Mouse (Mus musculus): Measurements from ENCODE around the gene Lrig2.

The Lrig2 gene

DNA sequence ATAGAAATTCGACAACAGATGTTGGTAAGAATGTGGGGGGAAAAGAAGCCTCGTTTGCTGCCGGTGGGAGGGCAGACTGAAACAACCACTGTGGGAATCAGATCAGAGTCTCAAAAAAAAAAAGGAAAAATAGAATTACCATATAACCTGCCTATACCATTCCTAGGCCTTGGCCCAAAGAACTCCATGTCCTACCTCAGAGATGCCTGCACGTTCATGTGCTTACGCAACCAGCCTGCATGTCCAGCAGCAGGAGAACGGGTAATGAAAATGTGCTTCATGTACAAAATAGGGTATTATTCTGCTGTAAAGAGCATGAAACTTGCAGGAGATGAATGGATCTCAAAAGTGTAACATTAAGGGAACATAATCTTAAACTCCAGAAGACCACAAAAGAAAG lies 79.1 kb downstream of the Lrig2 start:
- WGBS = 68% methylated on average over 6 of the region's 6 CpGs

DNA sequence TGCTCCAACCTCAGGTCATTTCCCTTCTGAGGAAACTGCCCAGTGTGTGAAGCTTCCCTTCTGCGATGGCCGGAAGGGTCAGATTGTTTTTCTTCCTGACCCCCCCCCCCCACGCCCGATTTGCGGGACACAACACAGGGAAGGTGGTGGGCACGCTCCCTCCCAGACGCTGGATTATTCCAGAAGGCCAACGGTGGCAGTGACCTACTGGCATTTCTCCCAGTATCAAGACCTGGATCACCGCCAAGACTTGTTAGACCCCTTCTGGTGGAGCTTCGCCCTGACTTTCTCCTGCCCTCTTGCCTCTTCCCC lies 79.9 kb downstream of the Lrig2 start:
- WGBS = 35% methylated on average over 10 of the region's 10 CpGs

DNA sequence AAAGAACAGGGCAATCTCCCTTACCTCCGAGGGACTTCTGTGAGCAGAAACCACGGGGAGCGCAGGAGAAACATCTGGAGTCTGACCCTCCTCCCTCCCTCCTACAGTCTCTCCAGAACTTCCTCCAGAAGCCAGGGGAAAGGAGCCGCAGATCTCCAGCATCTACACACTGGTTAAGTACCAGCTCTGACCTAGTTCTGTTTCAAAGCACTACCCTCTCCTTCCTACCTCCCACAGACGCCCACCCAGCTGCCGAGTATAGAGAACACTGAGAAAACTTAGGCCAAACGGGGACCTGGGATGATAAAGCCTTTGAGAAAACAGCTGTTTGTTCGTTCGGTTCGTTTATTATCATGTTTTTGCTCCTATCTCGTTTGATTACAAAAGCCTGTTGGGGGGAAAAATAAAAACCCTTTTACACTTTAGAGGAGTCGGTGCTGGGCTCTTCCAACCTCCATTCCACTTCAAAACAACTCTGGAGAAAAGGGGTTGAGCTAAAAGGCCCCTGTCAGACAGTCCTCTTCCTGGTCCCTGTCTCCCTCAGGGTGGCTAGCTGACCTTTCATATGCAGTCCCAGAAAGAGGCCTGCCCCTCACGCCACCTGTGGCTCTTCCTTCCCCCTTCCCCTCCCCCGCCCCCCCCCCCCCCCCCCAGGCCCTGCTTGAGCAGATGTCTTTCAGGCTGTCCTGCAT lies 80.4 kb downstream of the Lrig2 start:
- WGBS = 16% methylated on average over 13 of the region's 14 CpGs

DNA sequence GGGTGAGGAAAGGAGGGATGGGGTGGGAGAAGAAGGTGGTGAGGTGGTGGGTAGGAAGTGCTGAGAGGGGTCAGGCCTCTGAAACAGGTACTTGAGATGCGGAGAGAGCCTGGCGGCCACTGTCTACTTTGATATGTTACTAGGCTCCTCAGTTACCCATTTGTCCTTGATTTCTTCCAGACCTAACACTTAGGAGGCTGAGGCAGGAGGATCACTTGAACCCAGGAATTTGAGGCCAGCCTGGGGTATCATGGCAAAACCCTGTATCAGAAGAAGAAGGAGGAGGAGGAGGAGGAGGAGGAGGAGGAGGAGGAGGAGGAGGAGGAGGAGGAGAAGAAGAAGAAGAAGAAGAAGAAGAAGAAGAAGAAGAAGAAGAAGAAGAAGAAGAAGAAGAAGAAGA lies 84.4 kb downstream of the Lrig2 start:
- WGBS = 100% methylated on average over 2 of the region's 2 CpGs

DNA sequence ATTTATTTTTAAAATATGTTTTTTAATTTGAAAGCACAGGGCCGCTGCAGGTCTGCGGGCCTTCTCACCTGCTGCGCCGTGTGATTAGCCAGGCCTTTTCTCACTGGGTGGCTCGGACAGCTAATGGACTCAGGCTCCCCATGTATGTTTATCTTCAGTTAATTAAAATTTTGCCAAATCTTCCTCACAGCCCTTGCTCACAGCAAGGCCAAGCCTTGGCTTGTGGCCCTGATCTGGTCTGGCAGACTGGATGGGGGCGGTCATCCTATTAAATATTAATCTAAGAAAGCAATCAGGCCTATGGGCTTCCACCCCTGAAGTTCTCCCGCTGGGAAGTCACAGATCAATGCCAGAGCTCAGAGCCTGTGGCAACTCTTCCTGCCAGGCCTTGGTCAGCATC lies 87.4 kb downstream of the Lrig2 start:
- 89% methylated on average over 7 of the region's 7 CpGs for WGBS

DNA sequence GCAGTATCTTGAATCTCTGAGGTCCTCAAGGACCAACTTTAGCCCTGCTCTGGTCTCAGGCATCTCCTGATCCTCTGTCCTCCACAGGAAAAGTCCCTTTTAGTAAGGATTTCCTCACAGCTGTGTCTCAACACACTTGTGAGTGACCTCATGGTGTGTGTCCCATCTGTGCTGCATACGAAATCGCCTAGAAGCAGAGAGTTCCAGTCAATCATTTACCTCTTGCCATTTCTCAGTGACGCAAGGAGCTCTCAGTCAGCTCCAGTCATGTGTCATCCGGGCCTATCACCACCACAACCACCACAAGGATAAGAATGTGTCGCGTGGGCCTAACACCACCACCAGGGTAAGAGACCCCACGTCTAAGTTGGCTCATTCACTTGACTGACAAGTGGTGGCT lies 90.8 kb downstream of the Lrig2 start:
- 89% methylated on average over 7 of the region's 7 CpGs for WGBS

DNA sequence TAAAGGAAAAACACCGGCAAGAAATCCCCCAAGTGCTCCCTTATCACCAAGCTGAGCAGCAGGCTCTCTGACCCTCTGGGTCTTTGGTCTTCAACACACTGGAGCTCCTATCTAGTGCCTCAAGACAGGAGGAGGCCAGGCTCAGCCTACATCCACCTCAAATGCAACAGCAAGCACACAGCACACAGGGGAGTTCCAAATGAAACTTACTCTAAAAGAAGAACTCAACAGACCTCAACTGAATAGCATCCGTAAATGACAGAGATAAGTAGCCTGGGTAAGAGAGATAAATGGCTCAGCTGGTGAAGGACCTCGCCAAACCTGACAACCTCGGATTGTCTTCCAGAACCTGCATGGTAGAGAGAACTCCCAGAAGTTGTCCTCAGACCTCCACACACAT lies 91.7 kb downstream of the Lrig2 start:
- 92% methylated on average over 4 of the region's 4 CpGs for WGBS

DNA sequence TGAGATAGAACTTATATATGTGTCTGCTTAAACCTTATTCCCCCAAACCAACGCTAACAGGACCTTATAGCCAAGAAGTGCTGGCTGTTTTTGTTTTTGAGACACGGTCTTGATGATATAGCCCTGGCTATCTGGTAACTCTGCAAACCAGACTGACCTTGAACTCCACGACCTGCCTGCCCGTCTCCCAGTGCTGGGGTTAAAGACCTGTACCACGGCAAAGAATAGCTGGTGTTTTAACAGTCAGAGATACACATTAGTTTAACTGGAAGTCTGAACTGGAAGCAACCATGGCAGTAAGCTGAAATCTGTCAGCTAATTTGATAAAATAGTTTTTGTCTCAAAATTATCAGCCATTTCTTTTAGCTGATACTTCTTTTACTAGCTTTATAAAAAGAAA lies 94.9 kb downstream of the Lrig2 start:
- WGBS = 86% methylated on average over 5 of the region's 5 CpGs

DNA sequence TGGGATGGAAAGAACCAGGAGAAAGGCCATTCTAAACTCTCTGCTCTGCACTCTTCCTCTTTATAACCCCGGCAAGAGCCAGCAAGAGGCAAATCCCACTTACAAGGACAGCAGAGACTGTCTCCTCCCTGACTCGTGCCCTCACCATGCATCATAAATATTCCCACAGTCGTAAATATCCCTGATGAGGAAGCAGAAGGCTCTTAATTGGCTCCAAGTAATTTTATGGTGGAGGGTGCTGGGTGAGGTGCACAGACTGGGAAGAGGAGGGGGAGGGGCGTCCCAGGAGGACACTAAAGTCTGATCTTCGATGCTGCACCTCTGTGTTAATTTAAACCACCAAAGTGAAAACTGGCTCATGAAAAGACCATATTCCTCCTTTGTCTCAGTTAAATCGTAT lies 99.2 kb downstream of the Lrig2 start:
- 91% methylated on average over 6 of the region's 6 CpGs for WGBS

DNA sequence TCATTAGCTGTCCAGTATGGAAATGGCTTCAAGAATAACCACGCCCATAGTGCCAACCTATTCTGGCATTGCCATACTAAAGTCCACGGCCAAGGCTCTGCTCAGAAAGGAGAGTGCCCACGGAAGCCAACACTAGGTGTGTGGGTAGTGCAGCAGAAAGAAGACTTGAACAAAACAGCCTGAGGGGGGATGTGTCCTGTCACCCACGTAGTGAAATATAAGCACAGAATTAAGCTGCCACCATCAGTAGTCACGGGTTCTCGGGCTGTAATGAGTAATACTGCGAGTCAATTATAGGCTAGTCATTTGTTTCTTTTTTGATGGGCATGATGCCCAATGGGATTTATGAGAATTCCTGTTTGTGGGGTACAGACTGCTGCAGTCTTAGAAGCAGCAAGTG lies 104.2 kb downstream of the Lrig2 start:
- 46% methylated on average over 7 of the region's 7 CpGs for WGBS

DNA sequence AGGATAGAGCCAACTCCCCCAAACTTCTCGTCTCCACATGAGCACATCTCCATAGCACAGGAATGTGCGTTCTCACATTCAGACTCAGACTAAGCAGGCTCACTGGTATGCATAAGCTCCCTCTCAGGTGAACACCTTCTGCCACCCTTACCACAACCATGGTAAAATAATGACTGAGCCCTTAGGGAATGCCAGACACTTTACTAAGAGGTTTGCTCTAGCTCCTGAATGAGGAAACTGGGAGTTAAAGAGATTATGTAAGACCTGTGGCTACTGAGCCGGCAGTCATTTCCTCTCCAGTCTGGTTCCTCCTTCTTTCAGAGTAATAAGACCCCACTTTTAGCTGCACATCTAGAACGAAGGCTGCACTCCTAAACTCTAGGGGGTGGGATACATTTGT lies 108.1 kb downstream of the Lrig2 start:
- WGBS = 86% methylated on average over 4 of the region's 4 CpGs

DNA sequence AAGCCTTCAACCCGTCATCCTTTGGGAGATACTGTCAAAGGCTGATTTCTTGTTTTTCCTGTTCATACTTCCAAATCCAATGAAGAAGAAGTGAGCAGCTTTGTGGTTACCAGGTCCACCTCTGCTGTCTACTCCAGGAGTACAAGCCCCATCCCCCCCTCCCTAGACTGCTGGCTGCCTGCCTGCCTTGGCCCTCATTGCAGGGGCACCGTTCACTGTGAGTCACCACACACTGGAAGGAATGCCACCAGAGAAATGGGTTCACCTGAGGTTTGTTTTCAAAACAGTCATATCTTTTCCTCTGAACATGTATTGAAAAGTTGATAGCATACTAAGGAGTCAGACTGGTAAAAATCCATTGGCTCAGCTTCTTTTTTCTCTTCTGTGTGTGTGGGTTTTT lies 110.5 kb downstream of the Lrig2 start:
- 70% methylated on average over 2 of the region's 2 CpGs for WGBS

DNA sequence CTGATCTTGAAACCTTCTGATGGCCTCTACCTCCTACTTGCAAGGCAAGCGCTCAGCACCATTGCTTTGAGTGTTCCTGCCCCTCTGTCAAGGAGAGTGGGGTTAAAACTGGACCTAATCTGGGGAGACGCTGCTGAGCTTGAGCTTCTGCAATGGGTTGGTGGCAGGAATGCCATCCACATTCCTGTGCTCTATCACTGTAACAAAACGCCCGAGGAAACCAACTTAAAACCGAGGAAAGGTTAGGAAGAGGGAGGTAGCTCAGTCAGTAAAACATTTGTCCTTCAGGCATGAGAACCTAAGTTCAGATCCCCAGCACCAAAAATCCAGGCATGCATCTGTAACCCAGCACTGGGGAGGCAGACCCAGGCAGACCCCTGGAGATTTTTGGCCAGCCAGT lies 111.6 kb downstream of the Lrig2 start:
- WGBS = 99% methylated on average over 5 of the region's 5 CpGs

DNA sequence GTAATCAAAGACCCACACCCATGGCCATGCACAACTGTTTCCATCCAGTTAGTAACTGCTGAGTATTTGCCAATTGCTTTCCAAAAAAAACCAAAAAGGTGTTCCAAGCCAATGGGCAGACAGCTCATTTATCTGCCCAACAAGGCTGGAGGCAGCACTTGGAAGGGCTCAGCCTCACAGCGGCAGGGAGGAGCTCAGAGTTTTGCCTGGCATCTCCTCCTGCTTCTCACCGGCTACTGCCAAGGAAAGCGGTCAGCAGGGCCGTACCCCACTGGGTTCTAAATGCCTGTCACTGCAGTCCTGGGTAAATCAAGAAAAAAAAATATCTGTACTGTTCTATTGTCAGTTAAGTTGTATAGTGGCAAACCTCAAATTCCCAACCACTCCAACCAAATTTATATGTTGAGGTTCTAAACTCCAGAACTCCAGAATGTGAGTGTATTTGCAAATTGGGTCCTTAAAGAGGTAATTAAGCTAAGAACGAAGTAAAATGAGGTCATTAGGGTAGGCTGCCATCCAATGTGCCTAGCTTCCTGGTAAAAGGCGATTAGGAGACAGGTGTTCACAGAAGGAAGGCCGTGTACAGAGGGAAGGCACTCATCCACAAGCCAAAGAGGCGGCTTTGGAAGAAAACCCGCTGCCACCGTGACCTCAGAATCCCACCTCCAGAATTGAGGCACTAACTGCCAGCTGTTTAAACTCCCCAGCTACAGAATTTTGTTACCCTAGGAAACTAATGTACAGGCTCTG lies 112.2 kb downstream of the Lrig2 start:
- WGBS = 71% methylated on average over 10 of the region's 10 CpGs

DNA sequence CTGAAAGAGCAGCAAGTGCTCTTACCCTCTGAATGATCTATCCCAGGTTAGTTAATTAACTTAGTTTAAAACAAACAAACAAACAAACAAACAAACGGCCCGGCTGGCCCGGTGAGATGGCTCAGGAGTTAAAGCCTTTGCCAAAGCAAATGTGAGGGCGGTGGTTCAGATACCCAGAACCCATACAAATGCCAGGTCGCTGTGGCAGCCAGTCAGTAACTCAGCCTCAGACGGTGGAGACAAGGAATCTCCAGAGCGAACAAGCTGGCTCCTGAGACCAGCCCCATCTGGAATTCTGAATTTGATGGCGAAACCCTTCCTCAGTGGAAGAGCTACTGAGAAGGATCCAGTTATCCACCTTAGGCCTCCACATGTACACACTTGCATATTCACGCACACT lies 114.4 kb downstream of the Lrig2 start:
- 78% methylated on average over 9 of the region's 9 CpGs for whole genome bisulfite sequencing

DNA sequence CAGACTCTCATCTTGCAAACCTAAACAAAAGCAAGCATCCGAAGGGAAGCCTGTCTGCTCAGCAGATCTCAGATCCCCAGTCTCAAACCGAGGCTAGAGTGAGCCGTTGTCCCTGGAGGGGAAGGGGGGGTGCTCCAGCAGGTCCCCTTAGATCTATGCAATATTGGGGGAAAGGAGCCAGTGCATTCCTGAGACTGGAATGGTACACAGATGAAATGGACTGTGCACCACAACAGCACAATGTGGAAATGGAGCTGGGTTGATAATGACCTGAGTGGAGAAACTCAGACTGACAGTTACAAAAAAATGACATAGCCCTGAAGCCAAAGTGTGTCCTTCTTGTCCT lies 115.0 kb downstream of the Lrig2 start:
- WGBS = 10% methylated on average over 3 of the region's 3 CpGs

DNA sequence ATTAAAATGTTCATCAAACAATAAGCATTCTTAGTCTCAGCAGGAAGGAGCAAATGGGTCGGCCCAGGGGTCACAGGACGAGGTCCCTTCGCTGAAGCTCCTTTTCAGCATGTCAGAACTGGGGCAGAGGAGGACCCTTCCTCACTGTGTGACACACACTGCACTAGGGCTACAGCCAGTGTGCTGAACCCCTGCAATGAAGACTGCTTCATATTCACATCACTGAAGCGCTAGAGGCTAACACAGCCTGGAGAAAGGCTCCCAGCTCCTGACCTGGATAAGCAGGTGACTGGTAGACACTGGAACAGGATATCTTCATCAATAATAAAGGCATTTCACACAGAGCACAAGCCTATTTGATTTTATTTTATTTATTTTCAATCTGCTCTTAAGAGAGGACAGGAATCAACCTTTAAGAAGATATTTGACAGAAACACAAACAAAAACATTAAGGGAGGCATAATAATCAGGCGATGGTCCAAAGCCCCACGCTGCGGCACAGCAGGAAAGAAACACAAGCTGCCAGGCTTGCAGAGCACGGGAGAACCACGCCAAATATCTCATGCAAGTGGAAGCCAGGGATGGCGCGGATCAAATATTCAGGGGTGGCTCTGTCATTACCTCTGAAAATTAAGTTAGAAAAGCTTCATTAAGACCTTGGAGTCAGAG lies 115.5 kb downstream of the Lrig2 start:
- 29% methylated on average over 11 of the region's 11 CpGs for WGBS

DNA sequence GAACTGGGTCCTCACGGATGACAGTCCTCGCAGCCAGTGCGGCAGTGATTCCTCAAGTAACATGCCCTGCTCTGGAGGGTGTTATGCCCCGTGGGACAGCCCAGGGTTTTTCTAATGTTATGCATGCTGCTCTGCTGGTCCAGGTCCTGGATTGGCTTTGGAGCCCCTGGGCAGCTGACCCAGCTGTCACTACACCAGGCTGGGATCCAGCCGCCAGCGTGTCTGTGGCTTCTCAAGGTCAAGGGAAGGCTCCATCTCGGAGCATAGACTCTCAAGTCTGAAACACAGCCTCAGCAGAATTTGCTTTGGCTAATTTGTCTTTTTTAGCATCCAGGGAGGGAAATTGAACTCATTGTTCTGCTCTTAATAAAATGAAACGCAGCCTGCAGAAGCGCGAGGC lies 121.6 kb downstream of the Lrig2 start:
- WGBS = 79% methylated on average over 10 of the region's 10 CpGs

DNA sequence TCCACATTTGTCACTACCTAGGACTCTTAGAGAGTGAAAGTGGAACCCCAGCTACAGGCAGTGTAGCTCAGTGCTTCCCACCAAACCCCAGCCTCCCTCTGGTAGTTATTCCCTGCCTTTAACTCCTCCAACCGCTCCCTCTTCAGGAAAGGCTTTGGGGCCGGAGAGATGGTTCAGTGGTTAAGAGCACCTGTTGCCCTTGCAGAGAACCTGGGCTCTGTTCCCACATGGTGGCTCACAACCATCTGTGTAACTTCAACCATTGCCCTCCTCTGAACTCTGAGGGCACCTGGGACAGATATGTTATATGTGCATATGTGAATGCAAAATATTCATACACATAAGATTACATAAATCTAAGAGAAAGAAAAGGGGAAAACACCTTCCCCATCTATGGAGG lies 122.3 kb downstream of the Lrig2 start:
- 92% methylated on average over 2 of the region's 2 CpGs for WGBS

DNA sequence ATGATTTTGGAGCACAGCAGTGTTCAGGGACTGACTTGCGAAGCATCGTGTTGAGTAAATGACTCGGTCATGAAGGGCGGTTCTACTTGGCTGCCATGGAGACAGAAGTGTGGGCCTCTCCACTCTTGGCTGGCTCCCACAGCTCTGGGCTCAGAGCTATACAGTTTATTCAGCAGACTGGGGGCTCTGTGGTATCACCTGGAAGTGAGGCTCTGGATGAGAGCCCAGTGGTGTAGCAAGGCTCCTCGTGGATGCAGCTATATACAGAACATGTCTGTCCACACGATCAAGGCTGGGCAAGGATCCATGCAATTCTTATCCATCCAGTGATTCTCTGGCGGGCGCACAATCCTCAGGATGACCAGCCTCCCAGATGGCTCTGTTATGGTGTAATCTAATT lies 126.1 kb downstream of the Lrig2 start:
- WGBS = 30% methylated on average over 8 of the region's 8 CpGs

DNA sequence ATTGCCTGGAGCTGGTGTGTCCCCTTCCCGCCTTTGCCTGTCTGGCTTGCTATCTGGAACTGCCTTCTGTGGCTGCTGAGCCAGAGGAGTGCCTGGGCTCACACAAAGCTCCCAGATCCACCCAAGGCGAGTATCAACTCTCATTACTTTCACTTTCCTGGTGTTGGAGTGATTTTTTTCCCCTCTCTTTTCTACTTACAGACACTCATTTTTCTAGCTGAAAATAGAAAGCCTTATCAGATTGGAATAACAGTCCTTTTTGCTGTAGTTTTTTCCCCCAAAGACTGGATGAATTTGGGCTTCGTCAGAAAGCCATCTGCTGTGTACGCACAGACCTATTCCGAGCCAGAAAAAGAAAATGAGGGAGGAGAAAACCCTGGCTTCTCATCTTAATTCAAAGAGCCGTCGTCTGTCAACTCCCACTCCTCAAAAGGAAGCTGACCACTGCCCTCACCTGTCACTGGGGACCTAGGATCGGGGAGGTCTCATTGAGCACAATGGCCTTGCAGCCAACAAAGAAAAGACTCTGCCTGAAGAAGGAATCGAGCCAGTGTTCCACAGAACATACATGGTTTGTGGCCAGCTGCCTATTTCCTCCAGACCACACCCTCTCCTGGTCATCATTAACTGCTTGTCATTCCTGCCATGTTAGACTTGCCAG lies 127.9 kb downstream of the Lrig2 start:
- 27% methylated on average over 9 of the region's 9 CpGs for WGBS

DNA sequence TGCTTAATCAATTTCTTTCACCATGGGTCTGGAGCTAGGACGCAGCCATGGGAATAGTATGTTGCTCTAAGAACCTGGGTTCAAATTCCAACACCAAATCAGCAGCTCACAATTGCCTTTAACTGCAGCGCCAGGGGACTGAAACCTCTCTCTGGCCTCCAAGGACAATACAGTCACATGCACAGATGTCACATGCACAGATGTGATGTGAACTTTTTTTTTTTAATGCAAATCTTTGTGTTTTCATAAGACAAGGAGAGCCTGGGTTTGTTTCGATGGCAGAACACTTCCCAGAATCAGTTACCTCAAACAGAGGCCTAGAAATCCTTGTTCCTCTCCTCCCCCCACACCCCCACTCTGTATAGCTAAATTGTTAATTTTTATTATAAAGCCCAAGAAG lies 133.5 kb downstream of the Lrig2 start:
- WGBS = 91% methylated on average over 3 of the region's 3 CpGs

DNA sequence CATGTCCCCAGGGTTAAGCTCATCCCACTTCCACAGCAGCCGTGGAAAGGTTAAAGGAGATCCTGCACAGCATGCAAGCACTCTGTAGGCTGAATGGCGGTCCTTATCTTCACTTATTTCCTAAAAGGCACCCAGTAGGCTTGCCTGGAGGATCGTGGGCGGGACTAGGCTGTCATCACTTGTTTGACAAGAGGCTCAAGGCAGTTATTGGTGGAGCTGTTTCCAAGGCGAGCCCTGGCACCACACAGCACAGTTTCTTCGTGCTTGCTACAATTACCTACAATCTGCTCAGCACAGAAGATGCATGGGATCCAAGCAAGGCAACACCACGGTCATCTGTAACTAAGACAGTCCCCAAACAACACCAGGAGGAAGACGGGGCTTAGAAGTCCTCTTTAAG lies 137.8 kb downstream of the Lrig2 start:
- WGBS = 60% methylated on average over 8 of the region's 8 CpGs
